Comparison of ENCODE assay signal across 11 mouse cellular contexts in genomic region chr7:143108200-143108599, GRCm38 (mm10). TPM values are rescaled to one million over a fixed set of nuclear protein-coding genes. Genes with fewer than 3 reads are reported as not detected.
DNase-seq lines count a peak whose midpoint lies in the region; ATAC-seq and TF ChIP-seq lines count a peak whose summit lies in the region.
"Had no signal": no experiment of that assay in that cellular context is flagged by ENCODE, and none has a peak within 500 bp of the region (broad histone marks: within the 10 kb centered on the region; RNA-seq: fewer than 3 reads in every experiment).

No protein-coding gene starts in this region.

- DNase-seq in cerebellum, adult 11-12 months = peak; percentile 45
- DNase-seq in cerebellum, postnatal 36 days = no peak
- DNase-seq in cerebellum, adult 9-10 months = peak; percentile 21
- no peak for DNase-seq in lung, adult 2 months
- no peak for DNase-seq in left cerebral cortex, postnatal 36 days (ENCODE audit: low spot score in 2 of 2)
- DNase-seq in right cerebral cortex, adult 2 months (ENCODE audit: low spot score in 2 of 2) = no peak
- DNase-seq in urinary bladder, postnatal 25 days (ENCODE audit: low spot score) = no peak

- no peak for TF ChIP-seq POLR2A in lung, adult 2 months (IDR thresholded peaks at IDR 0.05; ENCODE audit: borderline replicate concordance, extremely low read depth, low read depth, low read length)

- H3K4me3 ChIP-seq in intestine, embryonic 15.5 days (replicated peaks) = peak overlapping the region; percentile 46; the same call in 1 of the 2 replicates
- peak overlapping the region; percentile 58 for H3K4me3 ChIP-seq in lung, adult 2 months (replicated peaks; ENCODE audit: extremely low read depth, low read depth, low read length)
- H3K4me3 ChIP-seq: megakaryocyte, embryonic 14.5 days had no signal

- peak overlapping the region; percentile 39; the same call in 1 of the 2 replicates for H3K9ac ChIP-seq in intestine, embryonic 15.5 days

- intact Hi-C loops in left cerebral cortex, postnatal 36 days (cut with DNase I) = no loop called here

- H3K9me3 ChIP-seq in intestine, embryonic 15.5 days = no peaks in the 10 kb centered on the region
- H3K9me3 ChIP-seq: megakaryocyte, embryonic 14.5 days had no signal

- peaks cover 19% of the 10 kb centered on the region for H3K4me1 ChIP-seq in intestine, embryonic 15.5 days (replicated peaks)
- peaks cover 28% of the 10 kb centered on the region for H3K4me1 ChIP-seq in lung, adult 2 months (ENCODE audit: control insufficient read depth, insufficient read depth, low read length)

- no peaks in the 10 kb centered on the region for H3K36me3 ChIP-seq in intestine, embryonic 15.5 days

- H3K4me2 ChIP-seq in intestine, embryonic 15.5 days (replicated peaks) = peak overlapping the region; percentile 82

- H3K27me3 ChIP-seq in intestine, embryonic 15.5 days (replicated peaks) = peaks cover 43% of the 10 kb centered on the region

- H3K27ac ChIP-seq in intestine, embryonic 15.5 days = no peak overlapping the region

- TF ChIP-seq CTCF in lung, adult 2 months (IDR thresholded peaks at IDR 0.05; ENCODE audit: insufficient read depth, low read length) = 0 out of 2 replicates have a peak, but pooled peaks have one; percentile 3

- WGBS in intestine, embryonic 15.5 days = 47% methylated on average over 5 of the region's 5 CpGs
- 23% methylated on average over 5 of the region's 5 CpGs for WGBS in lung, adult 2 months

- no peak; the same call in 1 of the 2 replicates for ATAC-seq in intestine, embryonic 15.5 days

RNA-seq across cellular contexts. Expression of gene Kcnq1, which starts 2.0 kb away (rescaled TPM):
- polyA plus RNA-seq in intestine, embryonic 15.5 days (2015; fragmentation: Nextera tagmentation; extraction: Ambion mirVana) = 7.9 and 9.9 TPM in 2 replicates
- polyA plus RNA-seq in lung, adult 2 months (2012; rRNA removed) = 26.7 and 28.2 TPM in 2 replicates
- total RNA-seq in left cerebral cortex, postnatal 36 days (2021) = under 1 TPM; 0.49 to 1.00 TPM
- total RNA-seq: common myeloid progenitor, adult 5-6 weeks had no signal
- polyA plus RNA-seq: C2C12 had no signal

RNA-seq across cellular contexts. Expression of gene Trpm5, which starts 13.8 kb away (rescaled TPM):
- polyA plus RNA-seq in intestine, embryonic 15.5 days (2015; fragmentation: Nextera tagmentation; extraction: Ambion mirVana) = 8.2 and 9.8 TPM in 2 replicates
- polyA plus RNA-seq in lung, adult 2 months (2012; rRNA removed) = 0.42 and 0.62 TPM in 2 replicates
- not detected for total RNA-seq in left cerebral cortex, postnatal 36 days (2021)
- total RNA-seq: common myeloid progenitor, adult 5-6 weeks had no signal

RNA-seq across cellular contexts. Expression of gene Tssc4, which starts 39.2 kb away (rescaled TPM):
- polyA plus RNA-seq in intestine, embryonic 15.5 days (2015; fragmentation: Nextera tagmentation; extraction: Ambion mirVana) = 76.0 and 76.2 TPM in 2 replicates
- 83.1 and 85.1 TPM in 2 replicates for polyA plus RNA-seq in lung, adult 2 months (2012; rRNA removed)
- total RNA-seq in left cerebral cortex, postnatal 36 days (2021) = 10 to 100 TPM; 37.5 to 42.3 TPM

RNA-seq across cellular contexts. Expression of gene Cd81, which starts 55.7 kb away (rescaled TPM):
- 411 and 413 TPM in 2 replicates for polyA plus RNA-seq in intestine, embryonic 15.5 days (2015; fragmentation: Nextera tagmentation; extraction: Ambion mirVana)
- 575 and 614 TPM in 2 replicates for polyA plus RNA-seq in lung, adult 2 months (2012; rRNA removed)
- total RNA-seq in left cerebral cortex, postnatal 36 days (2021) = 100 to 1,000 TPM; 385 to 445 TPM

Comparison
In these comparisons a context has a peak if more than half of its experiments do, and no peak if none do; other contexts are left out.
1. DNase-seq: peak in cerebellum, adult 11-12 months (single experiment) and cerebellum, adult 9-10 months (single experiment); none in cerebellum, postnatal 36 days (0 of 2), lung, adult 2 months (single experiment), left cerebral cortex, postnatal 36 days (0 of 2), right cerebral cortex, adult 2 months (0 of 2) and urinary bladder, postnatal 25 days (single experiment).